Mouse (Mus musculus) gastrocnemius, postnatal 4 days (tissue): ENCODE data around the gene Dctn3. TPM values are rescaled to one million over a fixed set of nuclear protein-coding genes. Genes with fewer than 3 reads are reported as not detected.

Source experiments
- DNase-seq, 2 experiments: peaks; one replicate each; pipeline ENCODE4 v3.0.0; 2021 to 2022; ENCODE audit warnings: low spot score in 2 of 2, mixed read lengths in 2 of 2
- total RNA-seq, 2 experiments: library from RNA; stranded (reverse); gene quantifications; 2 replicates each; pipeline ENCODE4 v1.2.3; 2021

Dctn3 gene
- total RNA-seq, 2 experiments from 2014 or later, result 49.8 to 52.9 TPM

GRCm38 (mm10) chr4:41673186-41673585 lies 49.8 kb downstream of the Dctn3 start:
- DNase-seq, result no peak

GRCm38 (mm10) chr4:41672522-41672963 lies 50.4 kb downstream of the Dctn3 start:
- DNase-seq, result peak in 1 of 2 experiments; percentile 65

DNA sequence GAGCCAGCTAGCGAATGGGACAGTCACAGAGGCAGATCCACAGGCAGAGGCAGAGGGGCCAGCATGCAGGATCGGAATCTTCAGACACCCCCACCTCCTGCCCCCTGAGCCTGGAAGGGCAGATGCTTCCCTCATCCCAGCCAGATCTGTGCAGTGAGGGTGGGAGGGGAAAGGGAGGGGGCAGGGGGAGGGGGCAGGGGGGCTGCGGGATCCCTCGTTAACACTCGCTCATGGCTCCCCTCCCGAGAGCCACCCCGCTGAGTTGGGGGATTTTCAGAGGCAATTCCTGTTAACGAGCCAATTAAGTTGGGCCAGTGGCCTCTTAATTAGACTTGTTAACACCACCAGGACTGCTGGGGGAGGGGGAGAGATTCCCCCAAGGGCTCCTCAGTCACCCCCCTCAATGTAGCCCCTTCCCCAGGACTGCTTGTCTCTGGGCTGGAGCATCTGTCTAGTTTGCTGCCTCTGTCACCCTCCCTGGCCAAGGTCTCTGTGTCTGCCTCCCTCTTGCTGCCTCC lies 50.9 kb downstream of the Dctn3 start:
- DNase-seq, result no peak

GRCm38 (mm10) chr4:41671500-41671899 lies 51.5 kb downstream of the Dctn3 start:
- DNase-seq, result no peak

GRCm38 (mm10) chr4:41670836-41671235 lies 52.1 kb downstream of the Dctn3 start:
- DNase-seq, result no peak

GRCm38 (mm10) chr4:41666646-41667045 lies 56.3 kb downstream of the Dctn3 start:
- DNase-seq, result no peak

DNA sequence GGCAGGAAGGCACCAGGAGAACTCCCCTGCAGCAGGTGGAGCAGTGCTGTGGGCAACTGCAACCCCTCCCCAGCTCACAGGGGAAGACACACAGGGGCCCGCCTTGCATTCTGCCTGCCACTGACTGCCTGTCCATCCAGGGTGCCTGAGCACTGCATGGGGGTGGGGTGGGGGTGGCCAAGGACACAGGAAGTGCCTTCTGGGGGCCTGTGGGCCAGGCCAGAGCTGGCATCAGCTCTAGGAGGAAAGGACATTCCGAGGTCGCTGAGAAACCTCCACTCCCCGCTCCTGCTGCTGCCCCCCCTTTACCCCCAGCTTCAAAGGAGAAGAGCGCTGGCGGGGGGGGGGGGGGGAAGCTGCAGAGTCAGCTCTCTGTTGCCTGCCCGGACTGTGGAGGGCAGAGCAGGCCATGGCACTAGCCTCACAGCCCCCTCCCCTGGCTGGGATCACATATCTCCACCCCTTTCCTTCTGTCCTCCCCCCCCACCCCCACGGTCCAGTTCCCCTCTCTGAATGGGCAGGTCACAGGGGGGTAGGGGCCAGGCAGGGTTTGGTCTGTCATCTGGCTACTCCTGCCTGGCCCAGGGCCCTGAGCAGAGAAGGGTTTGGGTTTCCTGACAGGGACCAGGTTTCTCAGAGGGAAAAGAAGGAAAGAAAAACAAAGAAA lies 57.8 kb downstream of the Dctn3 start:
- no peak for DNase-seq

Other genes starting within 250 kb of the Dctn3 start
- gene AI464131, start 220.1 kb downstream of the Dctn3 start, total RNA-seq, result 10 to 100 TPM; 78.4 to 90.4 TPM
- gene 1110017D15Rik, start 205.8 kb downstream of the Dctn3 start, total RNA-seq, result under 1 TPM; 0.42 to 0.54 TPM
- gene Fam219a, start 153.6 kb downstream of the Dctn3 start, total RNA-seq, result 10 to 100 TPM; 20.1 to 24.4 TPM
- gene Dnaic1, start 153.4 kb downstream of the Dctn3 start, total RNA-seq, result 1 to 10 TPM; 4.9 to 5.8 TPM
- gene Enho, start 82.8 kb downstream of the Dctn3 start, total RNA-seq, result 10 to 100 TPM; 29.0 to 37.6 TPM
- gene Cntfr, start 26.1 kb downstream of the Dctn3 start, total RNA-seq, result 10 to 100 TPM; 40.8 to 41.9 TPM
- gene Il11ra1, start 23.2 kb downstream of the Dctn3 start, total RNA-seq, result 100 to 1,000 TPM in 1 of 2 experiments, 10 to 100 TPM in 1; 85.8 to 111 TPM
- gene Rpp25l, start 9.6 kb downstream of the Dctn3 start, total RNA-seq, result 10 to 100 TPM; 36.8 to 40.5 TPM
- not detected for gene Arid3c, start 8.0 kb upstream of the Dctn3 start, total RNA-seq
- gene Galt, start 32.1 kb upstream of the Dctn3 start, total RNA-seq, result 10 to 100 TPM; 24.0 to 24.1 TPM
- gene Sigmar1, start 33.0 kb upstream of the Dctn3 start, total RNA-seq, result 10 to 100 TPM; 25.7 to 27.4 TPM
- gene Ccl27a, start 51.1 kb upstream of the Dctn3 start, total RNA-seq, result 10 to 100 TPM; 26.2 to 27.4 TPM
- not detected for gene Gm21541, start 180.4 kb upstream of the Dctn3 start, total RNA-seq
- 1 to 10 TPM; 2.8 to 3.0 TPM for gene Gm20878, start 218.4 kb upstream of the Dctn3 start, total RNA-seq
- under 1 TPM; 0.21 to 0.27 TPM for gene Fam205a4, start 242.9 kb upstream of the Dctn3 start, total RNA-seq